In genomic region chr1:81746013-81746412, GRCm38 (mm10) we compare ENCODE assay signal across 7 mouse cellular contexts.
"Had no signal": no experiment of that assay in that cellular context is flagged by ENCODE, and none has a peak within 500 bp of the region (broad histone marks: within the 10 kb centered on the region; RNA-seq: fewer than 3 reads in every experiment).

No protein-coding gene starts in this region.

- H3K4me2 ChIP-seq: kidney, embryonic 15.5 days; midbrain, embryonic 12.5 days; neural tube, embryonic 12.5 days had no signal

- H3K27ac ChIP-seq: liver, embryonic 14.5 days; midbrain, embryonic 12.5 days; neural tube, embryonic 12.5 days; stomach, postnatal 0 days had no signal

- H3K9ac ChIP-seq: kidney, embryonic 15.5 days; liver, embryonic 14.5 days; midbrain, embryonic 12.5 days; neural tube, embryonic 12.5 days had no signal

- H3K36me3 ChIP-seq: kidney, embryonic 15.5 days; midbrain, embryonic 12.5 days; neural tube, embryonic 12.5 days had no signal

- H3K9me3 ChIP-seq: kidney, embryonic 15.5 days; midbrain, embryonic 12.5 days; neural tube, embryonic 12.5 days had no signal

- H3K4me3 ChIP-seq: kidney, embryonic 15.5 days; midbrain, embryonic 12.5 days; neural tube, embryonic 12.5 days had no signal

- H3K27me3 ChIP-seq: kidney, embryonic 15.5 days; midbrain, embryonic 12.5 days; neural tube, embryonic 12.5 days had no signal

- DNase-seq: lung, adult 18-20 months; thymus, postnatal 4 days had no signal
